Comparison of ENCODE assay signal across 17 mouse cellular contexts in the genomic region with DNA sequence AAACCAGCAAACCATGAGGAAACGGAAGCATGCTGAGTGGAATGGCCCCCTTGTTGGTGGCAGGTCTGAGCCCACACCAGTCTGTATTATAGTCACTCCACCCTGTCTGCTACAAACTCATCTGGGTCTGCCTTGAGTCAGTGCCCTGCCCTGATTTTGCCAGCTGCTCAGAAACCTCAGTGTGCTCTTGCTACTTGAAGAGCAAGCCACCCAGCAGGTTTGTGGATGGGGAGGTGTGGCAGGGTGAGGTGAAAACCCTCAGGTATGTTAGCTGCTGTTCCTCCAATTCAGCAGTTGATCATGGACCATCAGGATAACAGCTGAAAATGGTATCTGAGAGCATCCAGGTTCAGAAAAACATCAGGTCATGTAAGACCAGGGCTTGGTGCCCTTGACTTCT. TPM values are rescaled to one million over a fixed set of nuclear protein-coding genes. Genes with fewer than 3 reads are reported as not detected.
"Had no signal": no experiment of that assay in that cellular context is flagged by ENCODE, and none has a peak within 500 bp of the region (broad histone marks: within the 10 kb centered on the region; RNA-seq: fewer than 3 reads in every experiment).

No protein-coding gene starts in this region.

- H3K27me3 ChIP-seq: liver, embryonic 13.5 days; lung, embryonic 15.5 days; megakaryocyte, embryonic 14.5 days; midbrain, embryonic 15.5 days; neural tube, embryonic 13.5 days had no signal

- DNase-seq: kidney, adult 18-20 months; kidney, postnatal 10 days; kidney, postnatal 4 days; liver; liver, embryonic 13.5 days; liver, postnatal 0 days; retina, postnatal 1 day; right cerebral cortex, postnatal 4 days; spleen, adult 18-20 months; thymus, postnatal 4 days had no signal

- H3K9ac ChIP-seq: liver, postnatal 0 days; lung, embryonic 15.5 days; midbrain, embryonic 15.5 days; neural tube, embryonic 13.5 days had no signal

- H3K27ac ChIP-seq: layer of hippocampus, adult 2 months; liver, embryonic 13.5 days; lung, embryonic 15.5 days; macrophage; midbrain, embryonic 15.5 days; neural tube, embryonic 13.5 days had no signal

- H3K36me3 ChIP-seq: midbrain, embryonic 15.5 days had no signal

- H3K9me3 ChIP-seq: liver, embryonic 13.5 days; lung, embryonic 15.5 days; megakaryocyte, embryonic 14.5 days; midbrain, embryonic 15.5 days; neural tube, embryonic 13.5 days had no signal

- ATAC-seq: liver, postnatal 0 days; midbrain, embryonic 15.5 days had no signal

- H3K4me3 ChIP-seq: layer of hippocampus, adult 2 months; liver, embryonic 13.5 days; lung, embryonic 15.5 days; megakaryocyte, embryonic 14.5 days; midbrain, embryonic 15.5 days; neural tube, embryonic 13.5 days had no signal

- H3K4me2 ChIP-seq: liver, embryonic 13.5 days; lung, embryonic 15.5 days; midbrain, embryonic 11.5 days; midbrain, embryonic 15.5 days; neural tube, embryonic 13.5 days had no signal

RNA-seq across cellular contexts. Expression of gene G430095P16Rik, which starts 54.7 kb away (rescaled TPM):
- polyA plus RNA-seq: macrophage had no signal
